Mouse (Mus musculus) testis, adult 2 months (tissue): ENCODE measurements around the gene Rspo1.

Experiments
- CTCF ChIP-seq: fragments of 200-500 bp; IDR thresholded peaks from 2 replicates; pipeline ENCODE4 v1.5.1; 2012; ENCODE audit warnings: low read depth, mild to moderate bottlenecking, inconsistent platforms, low read length, moderate library complexity; ENCODE audit not compliant: control insufficient read depth, insufficient read depth, insufficient replicate concordance
- POLR2A ChIP-seq: fragments of 200-500 bp; IDR thresholded peaks from 2 replicates; pipeline ENCODE4 v1.6.1; 2012; ENCODE audit warnings: low read depth, mild to moderate bottlenecking, inconsistent platforms, low read length, moderate library complexity; ENCODE audit not compliant: control insufficient read depth

DNA sequence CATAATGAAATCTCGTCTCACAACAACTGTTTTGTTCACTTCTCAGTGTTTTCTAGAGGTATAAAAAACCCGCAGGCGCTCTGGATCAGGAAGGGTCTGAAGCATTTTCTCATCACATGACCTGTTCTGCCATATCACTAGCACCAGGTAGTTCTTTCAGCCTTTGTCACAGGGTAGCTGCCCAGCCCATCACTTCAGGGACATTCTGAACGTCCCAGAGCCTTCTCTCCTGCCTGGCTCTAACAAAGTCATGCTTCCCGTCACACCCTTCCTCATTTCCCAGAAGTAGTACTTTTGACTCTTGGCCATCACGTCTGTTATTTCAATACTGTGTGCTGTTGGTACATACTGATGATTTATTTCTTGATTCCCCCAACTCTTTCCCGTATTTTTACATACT lies 58.2 kb downstream of the Rspo1 start:
- TF ChIP-seq POLR2A (no peak), CTCF (no peak)
